Mouse (Mus musculus) left cerebral cortex, postnatal 10 days (tissue): ENCODE measurements around the gene Stpg1. TPM values are rescaled to one million over a fixed set of nuclear protein-coding genes. Genes with fewer than 3 reads are reported as not detected.
A peak's percentile ranks its signal among the peaks of the same experiment; 100 is the strongest.

Source experiments
- DNase-seq, 2 experiments: peaks; one replicate each; pipeline ENCODE4 v3.0.0; 2021 to 2022; ENCODE audit warnings: low spot score in 2 of 2, mixed read lengths in 1 of 2; ENCODE audit errors: extremely low spot score in 1 of 2
- intact Hi-C: fragments of 180-260 bp; cut with DNase I; formaldehyde crosslinking; loops from one replicate; pipeline ENCODE4 v1.15.1; 2025
- total RNA-seq, 2 experiments: library from RNA; stranded (reverse); gene quantifications; 2 replicates each; pipeline ENCODE4 v1.2.3; 2021

The Stpg1 gene
- total RNA-seq, 2 experiments from 2014 or later = 0.81 to 1.3 TPM

DNA sequence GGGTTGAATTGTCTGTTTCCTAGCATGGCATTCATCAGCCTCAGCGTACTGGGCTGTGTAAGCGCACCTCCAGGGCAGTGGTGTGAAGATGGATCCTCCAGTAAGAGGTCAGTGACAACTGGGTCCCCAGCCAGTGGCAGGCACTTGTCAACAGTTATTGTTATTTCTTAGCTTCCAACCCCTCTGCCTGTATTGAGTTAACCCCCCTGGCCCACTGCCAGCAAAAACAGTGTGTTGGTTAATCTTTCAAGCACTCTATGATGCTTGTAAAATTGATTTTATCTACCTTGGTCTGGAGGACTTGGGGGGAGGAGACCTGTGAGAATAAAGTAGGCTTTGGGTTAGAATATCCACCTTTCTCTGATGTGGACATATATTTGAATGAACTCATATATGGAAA, 49.7 kb downstream of the Stpg1 start:
- peak in 1 of 2 experiments; percentile 48 for DNase-seq
- intact Hi-C loops = no loop called here

DNA sequence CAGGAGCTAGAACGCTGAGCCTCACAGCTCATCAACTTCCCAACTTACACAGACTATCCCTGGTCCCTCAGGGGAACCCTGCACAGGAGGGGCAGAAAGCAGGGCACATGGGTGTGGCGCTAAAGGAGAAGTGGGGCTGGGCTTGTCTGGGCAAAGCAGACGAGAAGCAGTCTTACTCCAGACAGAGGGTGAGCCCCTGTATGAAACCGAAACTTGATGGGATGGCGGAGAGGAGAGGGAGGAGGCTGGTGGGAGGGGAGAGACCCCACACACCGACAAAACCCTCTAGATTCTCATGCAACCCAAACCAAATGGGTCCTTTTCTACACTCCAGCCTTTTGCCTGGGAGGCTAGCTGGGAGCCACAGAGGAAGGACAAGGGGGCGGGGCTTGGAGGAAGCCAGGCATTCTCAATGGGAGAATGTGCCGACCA, 50.5 kb downstream of the Stpg1 start:
- DNase-seq = no peak
- intact Hi-C loops = no loop called here

DNA sequence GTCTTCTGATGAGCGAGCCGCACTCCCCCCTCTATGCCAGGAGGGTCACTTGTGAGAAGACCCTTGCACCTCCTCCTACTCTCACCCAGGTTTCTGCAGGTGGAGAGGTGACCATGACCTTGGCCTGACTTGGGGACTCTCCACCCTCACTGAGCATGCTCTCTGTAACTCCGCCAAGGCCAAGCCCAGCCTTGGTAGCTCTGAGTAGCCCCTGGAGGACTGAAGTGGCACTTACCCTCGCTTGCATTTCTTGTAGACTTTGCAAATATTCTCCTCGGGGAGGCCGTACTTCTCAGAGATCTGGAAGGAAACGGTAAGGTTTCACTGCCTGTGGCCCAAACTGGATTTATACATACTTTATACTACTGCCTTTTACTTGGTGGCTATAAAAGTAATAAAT, 51.4 kb downstream of the Stpg1 start:
- no peak for DNase-seq
- intact Hi-C loops = no loop called here

DNA sequence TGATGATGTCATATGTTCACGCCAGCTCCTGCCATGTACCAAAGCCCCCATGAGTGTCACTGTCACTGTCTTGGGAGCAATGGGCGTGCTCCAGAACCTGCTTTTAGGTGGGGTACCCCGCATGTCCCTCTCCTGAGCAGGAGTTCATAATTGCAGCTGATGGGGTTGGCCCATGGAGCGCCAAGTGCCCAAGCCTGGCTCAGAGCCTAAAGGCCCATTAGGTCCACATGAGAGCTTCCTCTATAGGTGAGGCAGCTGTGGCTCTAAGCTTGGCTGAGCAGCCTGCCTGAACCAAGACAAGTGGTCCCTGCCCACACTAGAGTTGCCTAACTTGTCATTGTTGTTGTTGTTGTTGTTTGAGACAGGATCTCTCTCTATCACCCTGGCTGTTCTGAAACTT, 52.2 kb downstream of the Stpg1 start:
- no peak for DNase-seq
- intact Hi-C loops = no loop called here

DNA sequence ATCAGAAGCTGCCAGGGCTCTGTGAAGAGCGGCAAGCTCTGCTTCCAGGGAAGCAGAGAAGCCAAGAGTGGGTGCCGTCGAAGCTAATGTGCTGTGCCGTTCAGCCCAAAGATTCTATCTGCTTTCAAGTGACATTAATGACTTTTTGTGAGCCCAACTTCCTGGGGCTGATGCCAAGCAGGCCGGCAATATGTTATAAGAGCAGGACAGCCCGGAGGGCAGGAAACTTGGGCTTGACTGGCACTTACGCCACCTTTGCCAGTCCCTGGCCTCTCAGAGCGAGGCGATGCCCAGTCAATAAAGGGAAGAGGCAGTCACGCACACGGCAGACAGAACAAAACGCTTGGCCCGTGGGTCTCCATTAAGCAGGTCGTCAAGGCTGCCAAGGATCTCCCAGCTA, 53.0 kb downstream of the Stpg1 start:
- DNase-seq = no peak
- intact Hi-C loops = no loop called here

DNA sequence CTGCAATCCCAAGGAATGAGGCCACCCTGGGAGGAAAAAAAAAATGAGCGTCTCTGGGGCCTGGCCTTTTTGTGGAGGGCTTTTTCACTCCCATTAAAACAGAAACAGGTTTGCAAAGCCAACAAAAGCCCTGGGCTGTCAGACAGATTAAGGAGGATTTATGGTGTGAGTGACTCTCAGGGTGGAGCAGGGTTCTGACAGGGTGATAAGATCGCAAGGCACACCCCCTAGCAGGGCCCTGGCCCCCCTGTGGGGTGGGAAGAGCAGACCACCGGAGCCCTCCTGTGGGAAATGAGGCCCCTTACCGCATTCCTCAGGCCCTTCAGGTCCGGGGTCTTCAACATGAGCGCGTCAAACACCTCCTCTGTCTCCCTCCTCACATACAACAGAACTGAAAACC, 53.5 kb downstream of the Stpg1 start:
- intact Hi-C loops = no loop called here
- DNase-seq = no peak

DNA sequence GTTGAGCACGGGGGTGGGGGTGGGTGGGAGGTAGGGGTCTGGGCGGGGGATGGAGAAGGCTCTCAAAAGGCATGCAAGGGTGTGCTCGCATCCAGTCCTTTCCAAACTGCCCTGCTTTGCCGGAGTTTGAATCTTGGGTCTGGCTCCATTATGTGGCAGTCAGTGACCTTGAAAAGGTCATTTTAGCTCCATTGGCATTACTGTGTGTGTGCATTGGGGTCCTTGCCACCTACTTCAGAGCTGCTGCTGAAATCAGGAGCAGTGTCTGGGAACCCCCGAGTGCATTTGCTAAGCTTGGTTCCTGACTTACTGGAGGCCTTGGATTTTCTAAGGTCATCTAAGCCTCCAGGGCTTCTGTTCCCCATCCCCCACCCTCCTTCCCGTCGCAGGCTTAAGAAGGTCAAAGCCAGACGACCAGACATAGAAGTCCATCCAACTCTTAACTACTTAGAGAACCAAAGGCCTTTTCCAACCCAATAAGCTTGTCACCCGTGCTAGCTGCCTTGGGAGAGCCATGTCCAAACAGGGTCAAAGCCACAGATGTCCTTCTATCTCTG, 54.0 kb downstream of the Stpg1 start:
- intact Hi-C loops = no loop called here

DNA sequence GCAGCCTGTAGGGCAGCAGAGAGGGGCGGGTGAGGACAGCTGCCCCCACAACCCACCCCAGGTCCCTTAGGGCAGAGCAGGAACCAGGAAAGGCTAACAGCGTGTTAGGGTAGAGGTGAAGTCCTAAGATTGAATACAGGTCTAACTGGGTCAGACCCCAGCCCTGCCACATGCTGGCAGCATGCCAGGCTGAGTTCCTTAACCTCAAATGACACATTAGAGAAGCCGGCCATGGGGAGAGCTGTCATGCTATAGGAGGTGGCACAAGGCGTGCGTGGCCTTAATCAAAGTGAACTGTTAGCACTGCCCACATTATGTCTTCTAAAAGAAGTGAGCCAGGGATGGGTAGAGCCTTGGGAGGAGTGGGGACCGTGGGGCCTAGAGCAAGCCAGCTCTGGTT, 54.7 kb downstream of the Stpg1 start:
- DNase-seq = no peak
- intact Hi-C loops = no loop called here

More for the DNA sequence above, 54.0 kb downstream of the Stpg1 start:
- no peak for DNase-seq

DNA sequence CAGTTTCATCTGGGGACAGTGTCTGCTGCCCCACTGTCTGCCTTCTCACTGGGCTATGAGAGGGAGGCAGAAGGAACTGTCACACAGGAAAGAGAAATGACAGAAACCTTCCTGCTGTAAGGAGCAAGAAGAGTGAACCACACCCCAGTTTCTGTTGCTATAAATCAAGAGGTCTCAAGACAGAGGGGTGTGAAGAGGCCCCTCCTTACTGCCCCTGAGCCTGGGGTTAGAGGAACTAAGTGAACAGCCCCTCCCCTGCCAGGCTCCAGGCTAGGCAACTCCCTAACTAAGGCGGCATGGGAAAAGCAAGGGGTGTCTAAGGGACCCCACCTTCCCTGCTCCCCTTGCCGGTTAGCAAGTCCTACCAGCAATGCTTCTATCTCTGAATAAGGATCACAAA, 69.2 kb downstream of the Stpg1 start:
- intact Hi-C loops = no loop called here
- no peak for DNase-seq

DNA sequence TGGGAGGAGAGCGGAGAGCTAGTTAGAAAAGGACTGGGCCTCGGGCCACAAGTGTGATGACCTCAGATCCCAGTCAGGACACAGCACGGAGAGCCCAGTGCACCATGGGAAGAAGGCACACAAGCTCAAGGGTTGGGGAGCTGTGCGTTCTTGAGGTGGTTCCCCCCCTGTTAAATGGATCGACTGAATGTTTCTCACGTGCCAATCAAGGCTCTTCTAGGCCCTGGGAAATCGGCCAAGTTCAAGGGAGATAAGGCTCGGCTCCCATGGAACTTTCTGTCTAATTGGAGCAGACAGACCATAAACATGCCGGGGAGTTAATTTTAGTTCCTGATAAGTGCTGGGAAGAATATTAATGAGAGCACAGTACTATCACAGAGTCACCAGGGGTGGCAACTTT, 70.8 kb downstream of the Stpg1 start:
- DNase-seq = no peak
- intact Hi-C loops = no loop called here

DNA sequence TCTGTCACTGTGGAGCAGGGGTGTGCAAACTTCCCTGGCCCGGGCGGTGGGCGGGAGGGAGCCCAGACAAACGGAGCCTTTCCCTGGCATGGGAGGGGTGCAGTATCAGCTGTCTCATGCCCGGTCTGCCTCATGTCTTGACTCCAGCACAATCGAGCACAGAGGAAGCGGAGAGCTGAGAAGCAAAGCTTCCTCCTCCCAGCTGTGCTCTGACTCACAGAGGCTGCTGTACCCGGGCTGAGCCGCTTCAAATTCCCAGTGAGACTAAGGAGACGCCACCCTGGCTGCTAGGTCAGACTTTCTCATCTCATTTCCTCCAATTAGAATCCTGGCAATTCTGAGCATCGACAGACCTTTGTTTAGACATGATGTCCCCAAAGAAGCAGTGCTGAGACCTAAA, 72.5 kb downstream of the Stpg1 start:
- intact Hi-C loops = no loop called here
- DNase-seq = no peak

DNA sequence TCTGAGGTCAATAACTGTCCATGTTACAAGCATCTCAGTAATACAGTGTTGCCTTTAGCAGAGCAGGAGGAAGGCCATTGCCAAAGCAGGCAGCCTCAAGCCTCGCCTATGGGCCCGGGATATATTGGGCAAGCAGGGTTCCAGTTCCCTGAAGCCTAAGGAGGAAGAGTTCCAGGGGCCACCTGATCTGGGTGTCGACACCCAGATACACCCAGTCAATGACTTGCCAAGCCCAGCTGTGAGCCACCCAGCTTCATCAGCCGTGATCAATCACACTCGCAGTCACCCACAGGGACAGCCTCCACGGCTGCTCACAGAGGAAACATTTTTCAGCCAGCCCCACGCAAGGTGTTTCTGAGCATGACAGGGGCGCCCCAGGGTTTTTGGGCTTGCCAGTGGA, 72.9 kb downstream of the Stpg1 start:
- intact Hi-C loops = no loop called here

DNA sequence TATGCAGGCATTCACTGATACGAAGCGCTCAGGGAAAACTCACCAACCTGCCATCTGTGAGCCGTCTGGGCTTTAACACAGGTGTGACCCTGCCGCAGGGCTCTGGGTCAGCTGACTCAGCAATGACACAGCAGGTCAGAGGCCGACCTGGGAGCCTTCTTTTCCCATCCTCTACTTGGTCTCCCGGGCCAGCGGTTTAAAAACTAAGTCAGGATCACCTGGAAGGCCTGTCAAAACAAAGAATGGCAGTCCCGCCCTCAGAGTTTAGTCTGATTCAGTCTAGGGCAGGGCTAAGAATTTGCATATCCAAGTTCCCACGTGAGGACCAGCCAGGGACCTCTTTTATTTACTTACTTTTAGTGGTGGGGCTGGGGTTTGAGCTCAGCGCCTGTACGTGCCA, 74.6 kb downstream of the Stpg1 start:
- intact Hi-C loops = no loop called here
- no peak for DNase-seq

More for the DNA sequence above, 72.9 kb downstream of the Stpg1 start:
- no peak for DNase-seq

DNA sequence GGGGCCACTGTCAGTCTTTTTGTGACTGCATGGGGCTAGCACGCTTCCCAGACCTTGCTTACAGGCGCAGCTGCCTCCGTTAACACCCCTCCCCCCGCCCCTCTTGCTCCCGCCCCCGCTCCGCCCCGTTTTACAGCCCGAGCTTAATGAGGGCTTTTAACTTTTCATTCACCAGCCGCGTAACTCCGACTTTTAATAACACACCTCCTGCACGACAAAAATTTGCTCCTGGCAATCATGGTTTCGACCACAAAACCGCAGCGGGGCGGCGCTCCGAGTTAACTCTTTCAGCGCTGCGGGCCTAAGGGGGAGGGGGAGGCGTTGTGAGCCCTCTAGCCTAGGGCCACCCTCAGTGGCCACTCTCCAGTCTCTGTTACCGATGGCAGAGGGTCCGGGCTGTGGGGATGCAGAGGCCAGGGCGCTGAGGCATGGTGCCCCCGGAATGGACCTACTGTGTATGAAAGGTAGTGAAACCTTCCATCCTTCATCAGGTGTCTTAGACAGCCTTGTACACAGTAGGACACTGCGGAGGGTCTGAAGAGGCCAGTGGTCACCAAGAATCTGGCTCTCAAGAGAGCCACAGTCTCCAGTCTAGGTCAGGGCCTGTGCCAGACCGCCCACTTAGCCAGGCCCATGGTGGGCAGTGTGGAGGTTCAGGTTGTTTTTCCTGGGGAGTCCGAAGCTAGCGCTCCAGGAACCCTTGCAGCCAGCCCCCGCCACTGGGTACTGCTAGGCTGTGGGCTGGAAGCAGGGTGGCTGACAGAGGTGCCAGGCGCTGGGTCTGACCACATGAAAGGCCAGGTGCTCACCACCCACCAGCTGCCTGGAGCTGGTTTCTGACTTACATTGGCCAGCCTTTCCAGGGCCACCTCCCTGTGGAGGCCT, 75.8 kb downstream of the Stpg1 start:
- DNase-seq = peak in 1 of 2 experiments; percentile 41
- intact Hi-C loops = no loop called here

DNA sequence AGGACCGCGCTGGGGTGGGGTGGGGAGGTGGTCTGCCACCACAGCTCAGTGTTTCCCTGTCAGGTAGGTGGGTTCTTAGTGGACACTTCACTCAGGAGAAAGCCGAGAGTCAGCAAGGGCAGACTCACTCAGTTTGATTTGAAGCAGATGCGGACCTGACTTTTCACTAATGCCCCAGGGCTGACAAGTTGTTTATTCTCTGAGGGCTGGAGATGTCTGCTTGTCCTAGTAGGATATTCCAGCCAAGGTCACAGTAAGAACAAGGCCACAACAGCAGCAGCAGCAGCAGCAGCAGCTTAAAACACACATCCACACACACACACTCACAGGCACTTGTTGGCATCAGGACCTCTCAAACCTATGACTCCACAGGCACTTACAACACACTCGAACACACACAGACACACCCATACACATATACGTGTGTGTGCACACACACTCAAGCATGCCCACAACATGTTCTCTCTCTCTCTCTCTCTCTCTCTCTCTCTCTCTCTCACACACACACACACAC, 76.5 kb downstream of the Stpg1 start:
- intact Hi-C loops = no loop called here

DNA sequence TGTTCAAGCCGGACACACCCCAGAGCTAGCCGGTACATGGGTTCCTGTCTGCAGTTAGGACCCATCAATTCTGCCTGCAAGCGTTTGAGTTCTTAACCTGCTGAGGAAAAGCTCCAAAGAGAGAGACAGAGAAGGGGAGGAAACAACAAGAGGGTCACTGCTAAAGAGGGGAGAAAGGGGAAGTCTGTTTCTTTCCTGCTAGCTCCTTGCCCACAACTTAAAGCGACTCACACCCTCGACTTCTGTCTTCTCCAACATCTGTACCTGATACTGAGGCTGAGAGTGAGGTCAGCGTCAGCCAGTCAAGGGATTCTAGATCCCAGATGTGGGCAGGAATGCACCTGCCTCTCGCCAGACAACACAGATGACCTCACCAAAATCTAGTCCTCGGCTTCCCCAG, 77.7 kb downstream of the Stpg1 start:
- intact Hi-C loops = no loop called here
- DNase-seq = no peak

More for the DNA sequence above, 76.5 kb downstream of the Stpg1 start:
- no peak for DNase-seq

DNA sequence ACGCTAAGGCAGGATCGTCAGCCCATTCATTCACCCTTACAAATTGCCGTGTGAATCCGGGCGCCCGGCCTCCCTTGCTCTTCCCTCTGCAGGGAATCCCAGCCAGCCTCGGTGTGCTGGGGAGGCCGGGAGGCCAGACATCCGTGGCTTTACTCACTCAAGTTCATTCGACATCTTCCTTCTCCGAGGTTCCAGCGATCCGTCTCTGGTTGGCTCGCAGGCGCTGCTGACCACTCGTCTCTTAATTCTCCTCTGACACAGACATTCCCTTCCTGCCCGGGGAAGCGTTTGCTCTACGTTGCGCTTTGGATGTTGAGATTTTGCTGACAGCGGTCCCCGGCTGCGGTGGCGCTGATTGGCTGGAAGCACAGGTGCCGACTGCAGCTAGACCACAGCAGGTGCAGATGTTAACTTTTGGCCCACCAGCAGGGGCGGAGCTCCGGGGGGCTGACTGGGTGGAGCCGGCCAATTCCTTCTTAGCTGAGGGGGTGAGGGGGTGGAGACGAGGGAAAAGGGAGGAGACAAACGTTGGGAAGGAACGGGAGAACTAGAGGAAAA, 78.7 kb downstream of the Stpg1 start, which contains the start of gene Grhl3:
Gene Grhl3 (minus strand): TSS at position 380 of the 558 bp plus-strand sequence.
- intact Hi-C loops = no loop called here

DNA sequence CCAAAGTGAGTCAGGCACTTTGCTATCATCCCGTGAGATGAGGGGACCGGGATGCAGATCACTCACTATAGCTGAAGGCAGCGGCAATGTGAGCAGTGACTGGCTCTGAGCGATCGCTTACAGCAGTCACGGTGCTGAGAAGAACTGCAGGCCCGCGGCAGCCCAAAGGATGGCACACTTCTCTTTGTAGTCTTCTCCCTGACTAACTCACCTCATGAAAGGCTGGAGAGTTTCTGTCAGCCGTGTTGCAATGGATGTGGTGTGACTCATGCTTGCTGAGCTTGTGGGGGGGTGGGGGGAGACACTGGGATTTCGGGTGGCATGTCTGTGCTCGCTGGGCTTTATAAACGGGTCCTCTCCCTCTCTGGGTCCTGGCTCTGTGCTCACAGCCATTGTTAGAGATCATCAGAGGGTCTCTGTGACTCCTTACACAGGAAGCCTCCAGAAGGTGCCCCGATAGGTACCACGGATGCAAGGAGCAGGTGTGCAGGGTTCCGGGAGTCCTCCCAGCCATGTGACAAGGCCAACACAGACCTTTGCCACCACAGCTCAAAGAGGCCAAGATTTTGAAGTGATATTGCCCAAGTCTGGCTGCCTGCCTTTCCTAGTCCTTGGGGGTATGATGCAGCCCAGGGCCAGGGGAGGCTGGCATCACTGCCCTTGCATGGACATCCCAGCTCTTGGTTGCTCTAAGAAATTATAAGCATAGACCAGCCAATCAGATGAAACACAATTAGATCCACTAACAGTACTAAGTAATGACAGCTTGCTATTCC, 81.0 kb downstream of the Stpg1 start:
- no peak for DNase-seq
- intact Hi-C loops = no loop called here

More for the DNA sequence above, 78.7 kb downstream of the Stpg1 start, which contains the start of gene Grhl3:
- peak; percentile 19 to 45 for DNase-seq

DNA sequence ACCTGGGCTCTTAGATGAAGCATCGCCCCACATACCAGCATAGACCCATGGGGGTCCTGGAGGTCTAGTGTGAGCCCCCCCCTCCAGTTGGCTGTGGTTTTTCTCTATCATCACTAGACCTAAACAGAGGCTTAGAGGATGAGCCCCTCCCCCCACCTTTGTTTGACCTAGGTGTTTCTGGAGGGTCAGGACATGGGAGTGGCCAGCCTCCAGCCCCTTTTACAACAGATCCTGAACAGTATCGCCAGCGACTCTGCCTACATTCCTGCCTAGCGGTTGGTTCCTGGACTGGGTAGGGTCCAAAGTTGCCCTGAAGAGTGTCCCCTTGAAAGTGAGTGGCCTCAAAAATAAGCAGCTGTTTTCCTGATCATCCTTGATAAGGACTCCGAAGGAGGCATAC, 83.9 kb downstream of the Stpg1 start:
- intact Hi-C loops = no loop called here
- no peak for DNase-seq
